Mouse (Mus musculus): ENCODE measurements at regions not wholly inside any gene's neighbourhood (a gene's known extent, or its start where the extent isn't known, plus 50 kb on each side); places are given as distances from the start of the nearest gene placed in this dataset.

DNA sequence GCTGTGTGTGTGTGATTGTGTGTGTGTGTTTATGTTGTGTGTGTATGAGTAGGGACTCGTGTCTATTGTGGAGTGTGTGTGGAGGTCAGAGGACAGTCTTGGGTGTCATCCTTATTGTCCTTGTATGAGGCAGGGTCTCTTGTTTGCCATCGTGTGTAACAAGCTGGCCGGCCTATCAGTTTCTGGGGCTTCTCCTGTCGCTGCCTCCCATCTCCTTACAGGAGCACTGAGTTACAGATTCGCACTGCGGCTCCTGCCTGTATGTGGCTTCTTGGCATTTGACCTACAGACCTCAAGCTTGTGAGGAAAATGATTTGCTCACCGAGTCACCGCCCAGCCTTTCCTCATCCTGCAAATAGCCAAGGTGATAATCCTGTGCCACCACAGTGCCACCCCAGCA lies 112.6 kb upstream of the Eef2kmt start:
- TF ChIP-seq CTCF (conservative IDR thresholded peaks at IDR 0.05; ENCODE audit: insufficient read depth, insufficient read length, low read depth, low read length) (no peak), POLR2A (IDR thresholded peaks at IDR 0.05; ENCODE audit: low read depth, low read length) (no peak)
